Mouse (Mus musculus) forebrain, embryonic 10.5 days (tissue): ENCODE results near the gene Cldn34c2. TPM values are rescaled to one million over a fixed set of nuclear protein-coding genes. Genes with fewer than 3 reads are reported as not detected.
"Not testable (repeated sequence)": the region's sequence is repeated elsewhere in the genome, so short reads cannot be mapped to it uniquely, and the experiment has no call there.

ENCODE experiments used
- DNase-seq: peaks from one replicate; pipeline ENCODE4 v3.0.0-alpha.2; 2017; ENCODE audit warnings: low spot score; ENCODE audit errors: extremely low spot score
- H3K27ac ChIP-seq: fragments of 300-500 bp; sonication (generic); 2 replicates; pipeline ENCODE4 v1.5.1; 2016; ENCODE audit warnings: mild to moderate bottlenecking
- H3K27me3 ChIP-seq: fragments of 300-500 bp; sonication (generic); 2 replicates; pipeline ENCODE4 v1.6.1; 2016; ENCODE audit warnings: mild to moderate bottlenecking; ENCODE audit not compliant: poor library complexity, severe bottlenecking
- H3K36me3 ChIP-seq: fragments of 300-500 bp; sonication (generic); replicated peaks from 2 replicates; pipeline ENCODE4 v1.6.1; 2016; ENCODE audit warnings: mild to moderate bottlenecking, moderate library complexity
- H3K4me1 ChIP-seq: fragments of 300-500 bp; sonication (generic); 2 replicates; pipeline ENCODE4 v1.6.1; 2016
- H3K4me3 ChIP-seq: fragments of 300-500 bp; sonication (generic); 2 replicates; pipeline ENCODE4 v1.5.1; 2016; ENCODE audit warnings: mild to moderate bottlenecking, moderate library complexity
- H3K9me3 ChIP-seq: fragments of 300-500 bp; sonication (generic); 2 replicates; pipeline ENCODE4 v1.6.1; 2016; ENCODE audit warnings: mild to moderate bottlenecking, moderate library complexity
- WGBS: fragments of 180-500 bp; shearing (Covaris S2); methylation state at CpG from one replicate; pipeline ENCODE4 v1.1.7; 2016; 5-methylcytosine and 5-hydroxymethylcytosine counted together
- polyA plus RNA-seq: library from polyadenylated mRNA; unstranded; fragments of >200 nt; fragmentation: Nextera tagmentation; extraction: Ambion mirVana; gene quantifications from 2 replicates; pipeline ENCODE4 v1.2.1, GENCODE M21; 2016

Cldn34c2 gene
- polyA plus RNA-seq, result 0.35 TPM in 1 of 2 replicates, not detected in the other

GRCm38 (mm10) chrX:123581400-123581799, at the start of gene Cldn34c2:
TSS of gene Cldn34c2 (plus strand) at chrX:123581700.
- not testable (repeated sequence) for H3K4me1 ChIP-seq, H3K27ac ChIP-seq, DNase-seq, H3K9me3 ChIP-seq, H3K4me3 ChIP-seq, H3K27me3 ChIP-seq, H3K36me3 ChIP-seq

- not testable (repeated sequence) for H3K4me3 ChIP-seq, H3K36me3 ChIP-seq, H3K27me3 ChIP-seq, H3K27ac ChIP-seq, H3K4me1 ChIP-seq, H3K9me3 ChIP-seq, DNase-seq
- 94% methylated on average over 13 of the region's 13 CpGs for WGBS
Measured at GRCm38 (mm10) chrX:123551378-123551777, 30.1 kb upstream of the Cldn34c2 start.

- not testable (repeated sequence) for DNase-seq, H3K4me3 ChIP-seq, H3K27me3 ChIP-seq, H3K27ac ChIP-seq, H3K9me3 ChIP-seq, H3K4me1 ChIP-seq, H3K36me3 ChIP-seq
- 91% methylated on average over 8 of the region's 12 CpGs for WGBS
Measured at GRCm38 (mm10) chrX:123612158-123612828, 30.8 kb downstream of the Cldn34c2 start.

Other genes with a start within 250 kb of the Cldn34c2 start
- not detected in 2 replicates for gene Gm17467, start 123.1 kb downstream of the Cldn34c2 start, polyA plus RNA-seq
- not detected in 2 replicates for gene Cldn34c3, start 212.0 kb downstream of the Cldn34c2 start, polyA plus RNA-seq